Mouse (Mus musculus) frontal cortex, adult (tissue): ENCODE measurements around the gene Fhit.
"Not testable (repeated sequence)": the region's sequence is repeated elsewhere in the genome, so short reads cannot be mapped to it uniquely, and the experiment has no call there.

Experiments used
- ATAC-seq: cut with Nextera tagmentation; 2 replicates; pipeline ENCODE4 v1.9.2; 2017; ENCODE audit warnings: mild to moderate bottlenecking, moderate library complexity, mixed read lengths; ENCODE audit not compliant: low TSS enrichment

The Fhit gene

GRCm38 (mm10) chr14:11161751-11162231 lies at the start of gene Fhit:
TSS of gene Fhit (minus strand) at chr14:11162035.
- ATAC-seq = peak; percentile 92

GRCm38 (mm10) chr14:11206786-11207185 lies 45.0 kb upstream of the Fhit start:
- ATAC-seq = no peak

GRCm38 (mm10) chr14:11160806-11161450 lies 907 bp downstream of the Fhit start:
- peak; percentile 88 for ATAC-seq

- no peak for ATAC-seq
Observed at GRCm38 (mm10) chr14:11159641-11160040, 2.2 kb downstream of the Fhit start.

- ATAC-seq = no peak
Observed at GRCm38 (mm10) chr14:11159021-11159420, 2.8 kb downstream of the Fhit start.

GRCm38 (mm10) chr14:11157741-11158140 lies 4.1 kb downstream of the Fhit start:
- ATAC-seq = no peak

GRCm38 (mm10) chr14:11151634-11152321 lies 10.1 kb downstream of the Fhit start:
- ATAC-seq = no peak

GRCm38 (mm10) chr14:11133787-11134735 lies 27.8 kb downstream of the Fhit start:
- no peak for ATAC-seq

GRCm38 (mm10) chr14:11132637-11133474 lies 29.0 kb downstream of the Fhit start:
- no peak for ATAC-seq

GRCm38 (mm10) chr14:11125096-11125495 lies 36.7 kb downstream of the Fhit start:
- no peak for ATAC-seq

- ATAC-seq = no peak
Observed at GRCm38 (mm10) chr14:11119076-11119475, 42.8 kb downstream of the Fhit start.

- ATAC-seq = peak; percentile 74
Observed at GRCm38 (mm10) chr14:11085596-11085995, 76.2 kb downstream of the Fhit start.

GRCm38 (mm10) chr14:11083946-11084345 lies 77.9 kb downstream of the Fhit start:
- no peak for ATAC-seq

- ATAC-seq = peak; percentile 85
Observed at GRCm38 (mm10) chr14:11083462-11083861, 78.4 kb downstream of the Fhit start.

GRCm38 (mm10) chr14:11063594-11063993 lies 98.2 kb downstream of the Fhit start:
- ATAC-seq = no peak

- peak; percentile 92 for ATAC-seq
Observed at GRCm38 (mm10) chr14:11060221-11060620, 101.6 kb downstream of the Fhit start.

GRCm38 (mm10) chr14:11039503-11040300 lies 122.1 kb downstream of the Fhit start:
- not testable (repeated sequence) for ATAC-seq

GRCm38 (mm10) chr14:11021391-11021790 lies 140.4 kb downstream of the Fhit start:
- ATAC-seq = no peak

- peak; percentile 98 for ATAC-seq
Observed at GRCm38 (mm10) chr14:10978651-10979050, 183.2 kb downstream of the Fhit start.

- ATAC-seq = no peak
Observed at GRCm38 (mm10) chr14:10941647-10942046, 220.2 kb downstream of the Fhit start.
